Mouse (Mus musculus): ENCODE measurements around the gene Nav2. TPM values are rescaled to one million over a fixed set of nuclear protein-coding genes. Genes with fewer than 3 reads are reported as not detected.
A peak's percentile ranks its signal among the peaks of the same experiment; 100 is the strongest.

Gene Nav2
- polyA plus RNA-seq, 1 experiment: 32.5 TPM

- DNase-seq: no peak
- peaks cover 36% of the 10 kb centered on the region for H3K4me1 ChIP-seq (ENCODE audit: control insufficient read depth, insufficient read depth, low read length)
- WGBS: 56% methylated on average over 10 of the region's 10 CpGs
- H3K27me3 ChIP-seq (ENCODE audit: control insufficient read depth, insufficient read depth, low read length): no peaks in the 10 kb centered on the region
- no peak overlapping the region for H3K27ac ChIP-seq (ENCODE audit: insufficient read depth, low read length)
- H3K4me3 ChIP-seq (replicated peaks; ENCODE audit: insufficient read depth, low read depth, low read length): no peak overlapping the region
- TF ChIP-seq CTCF (IDR thresholded peaks at IDR 0.05; ENCODE audit: borderline replicate concordance, insufficient read depth, low read depth, low read length): no peak
- TF ChIP-seq POLR2A (IDR thresholded peaks at IDR 0.05; ENCODE audit: borderline replicate concordance, insufficient read depth, low read length): no peak
These were observed 120.9 kb downstream of the Nav2 start for GRCm38 (mm10) chr7:49029282-49030012.

DNA sequence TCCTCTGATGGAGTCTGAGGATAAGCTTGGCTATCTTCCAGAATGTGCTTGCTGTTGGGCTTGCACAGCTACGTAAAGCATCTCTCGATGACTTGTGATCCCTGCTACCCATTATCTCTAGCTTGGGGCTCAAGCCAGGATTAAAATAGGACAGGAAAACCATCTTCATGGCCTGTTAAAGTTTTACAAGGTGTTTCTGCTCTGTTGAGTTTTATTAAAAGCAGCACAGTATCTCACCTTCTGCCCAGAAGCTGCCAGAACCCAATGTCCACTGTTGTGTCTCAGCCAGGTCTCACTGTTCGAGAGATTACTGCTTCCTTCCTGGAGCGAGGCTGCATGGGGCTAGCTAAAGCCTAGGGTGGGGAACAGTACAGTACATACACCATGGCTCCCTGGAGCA, 123.7 kb downstream of the Nav2 start:
- H3K4me3 ChIP-seq (replicated peaks; ENCODE audit: insufficient read depth, low read depth, low read length): no peak overlapping the region
- DNase-seq: peak in 1 of 2 experiments; percentile 25
- peaks cover 17% of the 10 kb centered on the region for H3K4me1 ChIP-seq (ENCODE audit: control insufficient read depth, insufficient read depth, low read length)
- WGBS: 44% methylated on average over 4 of the region's 4 CpGs
- TF ChIP-seq CTCF (IDR thresholded peaks at IDR 0.05; ENCODE audit: borderline replicate concordance, insufficient read depth, low read depth, low read length) (no peak), POLR2A (IDR thresholded peaks at IDR 0.05; ENCODE audit: borderline replicate concordance, insufficient read depth, low read length) (no peak)
- H3K27ac ChIP-seq (ENCODE audit: insufficient read depth, low read length): no peak overlapping the region
- H3K27me3 ChIP-seq (ENCODE audit: control insufficient read depth, insufficient read depth, low read length): no peaks in the 10 kb centered on the region

- Histone ChIP-seq H3K27me3 (ENCODE audit: control insufficient read depth, insufficient read depth, low read length) (no peaks in the 10 kb centered on the region), H3K4me1 (ENCODE audit: control insufficient read depth, insufficient read depth, low read length) (peaks cover 15% of the 10 kb centered on the region), H3K27ac (ENCODE audit: insufficient read depth, low read length) (no peak overlapping the region), H3K4me3 (replicated peaks; ENCODE audit: insufficient read depth, low read depth, low read length) (no peak overlapping the region)
- no peak for TF ChIP-seq CTCF (IDR thresholded peaks at IDR 0.05; ENCODE audit: borderline replicate concordance, insufficient read depth, low read depth, low read length)
- no peak for TF ChIP-seq POLR2A (IDR thresholded peaks at IDR 0.05; ENCODE audit: borderline replicate concordance, insufficient read depth, low read length)
- DNase-seq: no peak
- 72% methylated on average over 2 of the region's 2 CpGs for WGBS
These were observed 125.7 kb downstream of the Nav2 start for GRCm38 (mm10) chr7:49034253-49034652.

GRCm38 (mm10) chr7:49040163-49040562, 131.6 kb downstream of the Nav2 start:
- TF ChIP-seq CTCF (IDR thresholded peaks at IDR 0.05; ENCODE audit: borderline replicate concordance, insufficient read depth, low read depth, low read length) (no peak), POLR2A (IDR thresholded peaks at IDR 0.05; ENCODE audit: borderline replicate concordance, insufficient read depth, low read length) (no peak)
- no peak for DNase-seq
- no peaks in the 10 kb centered on the region for H3K27me3 ChIP-seq (ENCODE audit: control insufficient read depth, insufficient read depth, low read length)
- H3K4me3 ChIP-seq (replicated peaks; ENCODE audit: insufficient read depth, low read depth, low read length): no peak overlapping the region
- no peaks in the 10 kb centered on the region for H3K4me1 ChIP-seq (ENCODE audit: control insufficient read depth, insufficient read depth, low read length)
- 72% methylated on average over 8 of the region's 8 CpGs for WGBS
- H3K27ac ChIP-seq (ENCODE audit: insufficient read depth, low read length): no peak overlapping the region

DNA sequence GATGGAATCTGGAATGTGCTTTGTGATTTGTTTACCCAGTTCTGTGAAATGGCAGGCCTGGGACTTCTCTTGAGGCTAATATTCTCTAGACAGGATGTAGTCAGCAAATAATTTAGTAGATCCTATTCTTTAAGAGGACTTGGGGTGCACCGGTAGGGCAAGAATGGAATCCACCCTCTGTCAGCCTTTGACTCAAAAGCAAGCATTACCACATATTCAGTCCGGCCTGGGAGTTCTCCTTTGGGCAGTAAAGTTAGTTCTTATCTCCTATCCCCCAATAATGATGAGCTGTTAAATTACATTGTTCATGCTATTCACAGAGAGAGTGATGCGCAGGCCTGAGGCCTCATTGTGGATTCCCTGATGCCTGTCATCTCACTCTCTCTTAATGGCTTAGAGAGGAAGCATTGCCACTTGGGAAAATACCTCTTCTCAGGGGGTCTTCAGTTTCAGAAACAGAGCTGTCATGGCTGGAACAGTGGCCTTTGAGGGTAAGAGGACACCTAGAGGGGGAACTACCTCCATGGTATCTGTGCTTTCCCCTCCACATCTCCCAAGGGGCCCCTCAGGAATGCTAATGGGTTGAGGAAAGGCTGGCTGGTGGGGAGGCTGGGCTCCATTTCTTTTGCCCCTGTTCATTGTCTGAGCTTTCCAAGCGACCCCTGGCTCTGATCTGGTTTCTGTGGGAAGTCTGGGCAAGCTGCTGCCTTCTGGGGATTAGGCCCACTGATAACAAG, 133.0 kb downstream of the Nav2 start:
- H3K27me3 ChIP-seq (ENCODE audit: control insufficient read depth, insufficient read depth, low read length): no peaks in the 10 kb centered on the region
- H3K4me3 ChIP-seq (replicated peaks; ENCODE audit: insufficient read depth, low read depth, low read length): no peak overlapping the region
- no peak for DNase-seq
- no peak overlapping the region for H3K27ac ChIP-seq (ENCODE audit: insufficient read depth, low read length)
- H3K4me1 ChIP-seq (ENCODE audit: control insufficient read depth, insufficient read depth, low read length): peaks cover 5% of the 10 kb centered on the region; the same call in 1 of the 2 replicates
- WGBS: 80% methylated on average over 4 of the region's 4 CpGs
- TF ChIP-seq CTCF (IDR thresholded peaks at IDR 0.05; ENCODE audit: borderline replicate concordance, insufficient read depth, low read depth, low read length) (no peak), POLR2A (IDR thresholded peaks at IDR 0.05; ENCODE audit: borderline replicate concordance, insufficient read depth, low read length) (no peak)

DNA sequence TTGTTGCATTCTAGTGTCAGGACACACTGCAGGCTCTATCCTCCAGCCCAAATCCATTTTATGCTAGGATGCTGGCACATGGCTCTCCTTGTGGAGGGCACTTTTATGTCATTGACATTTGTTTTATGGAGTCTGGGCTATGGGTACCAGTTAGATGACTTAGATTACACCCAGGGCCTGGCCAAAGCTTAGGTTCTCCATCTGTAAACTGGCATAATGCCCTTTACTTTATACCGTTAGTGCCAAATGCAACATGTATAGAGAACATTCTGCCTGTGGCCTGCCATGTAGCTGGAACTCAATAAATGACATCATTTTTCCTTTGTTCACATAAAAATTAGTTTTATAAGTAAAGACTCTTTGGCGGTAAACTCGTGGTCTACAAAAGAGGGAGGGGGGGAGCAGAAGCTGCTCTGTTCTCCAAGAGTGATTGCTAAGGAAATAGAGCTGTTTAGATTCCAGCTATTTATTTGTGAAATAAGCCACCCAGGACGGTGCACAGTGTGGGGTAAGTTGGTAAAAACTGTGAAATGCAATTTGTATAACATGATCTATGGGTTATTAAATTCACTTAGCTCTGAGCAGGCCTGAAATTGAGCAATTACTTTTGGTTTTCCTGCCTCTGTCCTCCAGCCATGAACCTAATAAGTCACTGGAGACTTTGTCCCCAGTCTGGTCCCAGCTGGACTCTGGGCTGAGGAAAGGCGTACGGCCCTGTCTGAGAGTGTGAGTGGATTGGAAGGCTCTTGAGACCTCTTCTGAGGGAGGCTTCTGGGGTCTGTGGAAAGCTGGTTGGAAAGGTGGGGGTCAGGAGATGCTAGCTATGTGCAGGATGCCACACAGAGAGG, 137.2 kb downstream of the Nav2 start:
- WGBS: 76% methylated on average over 6 of the region's 6 CpGs
- H3K4me3 ChIP-seq (replicated peaks; ENCODE audit: insufficient read depth, low read depth, low read length): no peak overlapping the region
- no peak overlapping the region for H3K27ac ChIP-seq (ENCODE audit: insufficient read depth, low read length)
- TF ChIP-seq CTCF (IDR thresholded peaks at IDR 0.05; ENCODE audit: borderline replicate concordance, insufficient read depth, low read depth, low read length) (no peak), POLR2A (IDR thresholded peaks at IDR 0.05; ENCODE audit: borderline replicate concordance, insufficient read depth, low read length) (no peak)
- H3K27me3 ChIP-seq (ENCODE audit: control insufficient read depth, insufficient read depth, low read length): no peaks in the 10 kb centered on the region
- DNase-seq: peak in 1 of 2 experiments; percentile 53
- H3K4me1 ChIP-seq (ENCODE audit: control insufficient read depth, insufficient read depth, low read length): peaks cover 8% of the 10 kb centered on the region

GRCm38 (mm10) chr7:49046347-49046989, 138.0 kb downstream of the Nav2 start:
- DNase-seq: no peak
- peaks cover 8% of the 10 kb centered on the region for H3K4me1 ChIP-seq (ENCODE audit: control insufficient read depth, insufficient read depth, low read length)
- no peak overlapping the region for H3K4me3 ChIP-seq (replicated peaks; ENCODE audit: insufficient read depth, low read depth, low read length)
- WGBS: 71% methylated on average over 6 of the region's 6 CpGs
- no peak overlapping the region for H3K27ac ChIP-seq (ENCODE audit: insufficient read depth, low read length)
- H3K27me3 ChIP-seq (ENCODE audit: control insufficient read depth, insufficient read depth, low read length): no peaks in the 10 kb centered on the region
- no peak for TF ChIP-seq CTCF (IDR thresholded peaks at IDR 0.05; ENCODE audit: borderline replicate concordance, insufficient read depth, low read depth, low read length)
- TF ChIP-seq POLR2A (IDR thresholded peaks at IDR 0.05; ENCODE audit: borderline replicate concordance, insufficient read depth, low read length): no peak

All from cerebellum, adult 2 months (tissue).